Mouse (Mus musculus): ENCODE results near the gene Spsb1. TPM values are rescaled to one million over a fixed set of nuclear protein-coding genes. Genes with fewer than 3 reads are reported as not detected.

Gene Spsb1
- polyA plus RNA-seq, 1 experiment from 2014 or later = 7.7 TPM

DNA sequence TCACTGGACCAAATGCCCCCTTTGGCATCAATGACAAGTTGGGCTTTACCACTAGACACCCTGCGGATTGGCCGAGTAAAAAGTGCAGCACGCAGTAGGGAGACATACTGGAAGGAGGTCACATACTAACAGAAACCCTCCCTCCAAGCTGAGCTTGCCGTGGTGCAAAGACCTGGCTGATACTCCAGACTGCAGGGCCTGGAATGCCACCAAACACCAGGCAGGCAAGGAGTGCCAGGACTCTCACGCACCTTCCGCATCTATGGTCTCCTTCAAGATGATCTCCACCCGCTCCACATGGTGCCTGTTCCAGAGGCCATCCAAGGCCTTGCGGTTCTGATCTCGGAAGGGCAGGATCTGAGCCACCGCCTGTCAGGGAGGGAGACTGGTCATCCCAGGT lies 39.4 kb upstream of the Spsb1 start:
- Histone ChIP-seq H3K4me3 (replicated peaks) (no peak overlapping the region), H3K36me3 (no peaks in the 10 kb centered on the region; the same call in 1 of the 2 replicates), H3K4me1 (peaks cover 19% of the 10 kb centered on the region), H3K9ac (replicated peaks) (no peak overlapping the region), H3K27me3 (replicated peaks) (no peaks in the 10 kb centered on the region), H3K4me2 (no peak overlapping the region), H3K27ac (replicated peaks) (no peak overlapping the region), H3K9me3 (replicated peaks) (no peaks in the 10 kb centered on the region)
- ATAC-seq (ENCODE audit: low FRiP score) = no peak
- WGBS = 91% methylated on average over 10 of the region's 10 CpGs

DNA sequence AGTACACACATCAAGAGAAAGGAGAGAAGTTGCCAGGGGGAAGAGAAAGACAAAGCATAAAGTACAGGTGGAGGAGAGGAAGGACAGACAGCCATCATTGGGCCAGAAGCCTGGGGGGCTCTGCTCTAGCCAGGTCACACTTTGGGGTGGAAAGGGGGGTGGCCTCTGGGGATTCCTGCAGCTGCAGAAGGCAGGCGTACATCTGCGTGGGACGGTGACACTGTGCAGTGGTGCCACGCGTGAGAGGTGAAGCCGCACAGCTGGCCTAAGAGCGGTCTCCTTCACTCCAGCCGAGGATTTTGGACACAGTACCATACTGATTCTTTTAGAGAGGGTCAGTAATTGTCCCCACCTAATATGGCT lies 37.8 kb upstream of the Spsb1 start:
- Histone ChIP-seq H3K9me3 (replicated peaks) (no peaks in the 10 kb centered on the region), H3K4me3 (replicated peaks) (no peak overlapping the region), H3K27ac (replicated peaks) (no peak overlapping the region), H3K36me3 (no peaks in the 10 kb centered on the region; the same call in 1 of the 2 replicates), H3K9ac (replicated peaks) (no peak overlapping the region), H3K27me3 (replicated peaks) (no peaks in the 10 kb centered on the region), H3K4me1 (peaks cover 31% of the 10 kb centered on the region), H3K4me2 (no peak overlapping the region)
- WGBS = 92% methylated on average over 8 of the region's 8 CpGs
- ATAC-seq (ENCODE audit: low FRiP score) = no peak

DNA sequence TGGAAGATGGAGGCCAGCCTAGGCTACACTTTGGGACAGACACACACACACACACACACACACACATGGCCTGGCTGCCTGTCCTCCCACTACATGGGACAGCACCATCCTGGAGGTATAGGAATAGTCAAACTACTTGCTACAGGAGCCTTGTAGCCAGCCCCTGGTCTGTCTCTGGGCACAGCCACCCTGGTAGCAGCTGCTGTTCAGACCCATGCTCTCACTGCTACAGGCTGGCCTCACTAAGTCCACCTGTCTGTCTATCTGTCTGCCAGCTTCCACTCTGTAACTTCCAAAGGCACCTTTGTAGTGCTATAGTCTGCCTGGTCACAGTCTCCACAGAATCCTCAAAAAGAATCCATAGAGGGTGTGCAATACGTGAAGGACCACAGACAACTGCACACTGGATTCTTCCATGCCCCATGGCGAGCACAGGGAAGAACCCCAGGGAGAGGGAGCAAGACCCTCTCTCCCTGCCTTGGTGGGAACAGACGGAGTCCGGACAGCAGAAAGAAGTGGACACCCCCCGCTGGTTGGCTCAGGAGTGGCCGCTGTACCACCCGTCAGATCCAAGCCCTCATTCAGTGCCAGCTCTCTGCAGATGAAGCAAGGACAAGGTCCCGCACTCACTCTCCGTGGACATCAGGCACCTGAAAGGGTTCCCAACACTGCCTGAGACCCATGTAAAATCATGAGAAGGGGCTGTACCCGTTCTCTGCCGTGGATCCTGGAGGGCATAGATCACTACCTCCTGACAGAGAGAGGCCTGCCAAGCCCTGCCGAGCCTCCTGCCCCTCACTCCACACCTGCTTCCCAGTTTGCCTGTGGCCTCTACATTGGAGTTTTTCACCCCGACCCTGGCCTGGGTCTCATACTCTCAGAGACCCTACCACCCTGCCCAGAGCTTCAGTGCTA lies 37.2 kb upstream of the Spsb1 start:
- no peak for ATAC-seq (ENCODE audit: low FRiP score)
- Histone ChIP-seq H3K27ac (replicated peaks) (no peak overlapping the region), H3K27me3 (replicated peaks) (no peaks in the 10 kb centered on the region), H3K36me3 (no peaks in the 10 kb centered on the region; the same call in 1 of the 2 replicates), H3K9me3 (replicated peaks) (no peaks in the 10 kb centered on the region), H3K4me2 (no peak overlapping the region), H3K4me3 (replicated peaks) (no peak overlapping the region), H3K9ac (replicated peaks) (no peak overlapping the region), H3K4me1 (peaks cover 31% of the 10 kb centered on the region)
- WGBS = 70% methylated on average over 13 of the region's 13 CpGs

DNA sequence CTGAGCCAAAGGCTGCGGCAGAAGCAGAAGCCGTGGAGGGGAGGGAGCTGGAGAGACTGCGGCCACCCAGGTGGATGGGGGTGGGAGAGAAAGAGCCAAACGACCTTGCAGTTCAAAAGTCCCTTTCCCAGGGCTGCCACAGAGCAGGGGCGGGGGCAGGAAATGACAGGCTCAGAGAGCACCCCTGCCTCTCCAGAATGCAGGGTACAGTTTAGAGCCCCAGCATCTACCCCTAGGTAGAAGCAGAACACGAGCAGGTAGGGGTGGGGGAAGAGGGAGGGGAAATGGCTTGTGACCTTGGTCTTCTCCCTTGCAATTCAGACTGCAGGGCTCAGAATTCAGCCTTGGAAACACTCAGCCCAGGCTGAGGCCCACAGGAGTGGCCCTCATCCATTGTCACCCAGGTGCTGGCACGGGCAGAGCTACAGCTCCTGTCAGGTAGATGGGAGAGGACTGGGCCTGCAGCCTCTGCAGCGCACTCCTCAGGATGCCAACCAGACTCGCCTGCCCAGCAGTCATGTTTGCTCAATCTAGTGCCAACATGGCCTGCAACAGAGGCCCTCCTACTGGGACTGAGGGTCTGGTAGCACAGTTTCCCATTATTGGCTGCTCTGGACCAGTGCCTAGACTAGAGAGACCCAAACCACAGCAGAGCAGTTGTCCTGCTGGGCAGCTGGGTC lies 36.3 kb upstream of the Spsb1 start:
- Histone ChIP-seq H3K9me3 (replicated peaks) (no peaks in the 10 kb centered on the region), H3K27me3 (replicated peaks) (no peaks in the 10 kb centered on the region), H3K27ac (replicated peaks) (peak overlapping the region; percentile 39), H3K36me3 (no peaks in the 10 kb centered on the region; the same call in 1 of the 2 replicates), H3K4me3 (replicated peaks) (no peak overlapping the region), H3K9ac (replicated peaks) (0 out of 2 replicates have a peak overlapping the region, but pooled peaks have one; percentile 8), H3K4me1 (peaks cover 31% of the 10 kb centered on the region), H3K4me2 (no peak overlapping the region)
- WGBS = 31% methylated on average over 9 of the region's 9 CpGs
- no peak for ATAC-seq (ENCODE audit: low FRiP score)

DNA sequence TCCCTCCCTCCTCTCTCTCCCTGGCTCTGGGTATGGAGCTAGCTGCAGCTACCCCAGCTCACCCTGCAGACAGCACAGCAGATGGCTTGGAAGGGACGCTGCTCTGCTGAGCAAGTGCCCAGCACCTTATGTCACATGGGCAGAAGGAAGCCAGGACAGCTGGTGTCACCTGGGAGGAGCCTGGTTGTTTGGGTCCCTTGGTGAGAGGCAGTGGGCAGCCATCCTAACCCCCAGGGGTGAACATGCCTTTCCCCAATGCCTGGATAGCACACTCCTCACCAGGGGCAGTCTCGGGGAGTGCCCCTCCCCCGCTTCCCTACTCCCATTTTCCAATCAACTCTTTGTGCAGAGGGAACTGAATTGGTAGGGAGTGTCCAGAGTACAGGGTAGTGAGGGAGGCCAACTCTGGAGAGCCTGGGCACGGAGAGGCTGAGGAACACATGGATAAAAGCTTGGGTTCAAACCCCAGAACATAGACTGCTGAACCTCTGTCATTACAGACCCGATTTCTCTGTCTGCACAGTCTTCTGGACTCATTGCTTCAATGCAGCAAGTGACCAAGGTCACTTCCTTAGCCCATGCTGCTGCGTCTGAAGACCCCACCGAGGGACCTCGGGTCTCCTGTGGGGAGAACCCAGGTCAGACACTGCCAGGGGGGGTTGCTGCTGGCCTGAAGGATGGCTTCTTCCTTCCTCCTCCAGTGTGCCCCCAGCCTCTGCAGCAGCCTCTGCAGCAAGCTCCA lies 35.5 kb upstream of the Spsb1 start:
- no peaks in the 10 kb centered on the region for H3K9me3 ChIP-seq (replicated peaks)
- H3K9ac ChIP-seq (replicated peaks) = 0 out of 2 replicates have a peak overlapping the region, but pooled peaks have one; percentile 8
- peaks cover 31% of the 10 kb centered on the region for H3K4me1 ChIP-seq
- H3K27ac ChIP-seq (replicated peaks) = peak overlapping the region; percentile 39
- 10% methylated on average over 8 of the region's 8 CpGs for WGBS
- no peak overlapping the region for H3K4me3 ChIP-seq (replicated peaks)
- ATAC-seq (ENCODE audit: low FRiP score) = peak; percentile 39; the same call in 1 of the 2 replicates
- H3K4me2 ChIP-seq = no peak overlapping the region
- H3K36me3 ChIP-seq = no peaks in the 10 kb centered on the region; the same call in 1 of the 2 replicates
- no peaks in the 10 kb centered on the region for H3K27me3 ChIP-seq (replicated peaks)

DNA sequence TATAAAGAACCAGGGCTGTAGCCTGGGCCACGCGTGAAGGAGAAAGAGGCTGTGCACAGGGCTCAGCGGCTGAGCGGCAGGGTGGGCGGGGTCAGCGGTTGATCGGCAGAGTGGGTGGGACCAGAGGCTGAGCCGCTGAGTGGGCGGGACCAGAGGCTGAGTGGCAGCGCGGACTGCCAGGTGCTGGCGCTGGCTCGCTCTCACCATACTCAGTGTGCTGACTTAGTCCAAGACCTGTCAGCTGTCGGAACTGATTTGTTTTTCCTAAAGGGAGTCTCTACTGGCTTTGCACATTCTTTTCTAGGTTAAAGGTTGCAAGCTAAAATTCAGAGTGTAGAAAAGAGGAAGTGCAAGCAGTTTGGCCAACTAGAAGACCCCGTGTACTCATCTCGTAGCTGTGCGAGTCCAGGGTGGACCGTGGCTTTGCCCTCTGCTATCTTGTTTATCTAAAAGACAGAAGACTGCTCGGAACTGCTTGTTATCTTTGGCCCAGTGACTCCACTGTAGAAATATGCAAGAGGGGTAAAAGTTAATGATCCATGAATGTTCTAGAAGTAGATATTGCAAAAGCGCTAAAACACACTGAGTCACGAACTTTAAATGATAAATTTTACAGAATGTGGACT lies 34.2 kb upstream of the Spsb1 start:
- Histone ChIP-seq H3K36me3 (no peaks in the 10 kb centered on the region; the same call in 1 of the 2 replicates), H3K9ac (replicated peaks) (peak overlapping the region; percentile 30; the same call in 1 of the 2 replicates), H3K4me1 (peaks cover 31% of the 10 kb centered on the region), H3K27me3 (replicated peaks) (no peaks in the 10 kb centered on the region), H3K4me3 (replicated peaks) (peak overlapping the region; percentile 29), H3K27ac (replicated peaks) (peak overlapping the region; percentile 70), H3K4me2 (peak overlapping the region; percentile 58), H3K9me3 (replicated peaks) (no peaks in the 10 kb centered on the region)
- WGBS = 8% methylated on average over 21 of the region's 21 CpGs
- ATAC-seq (ENCODE audit: low FRiP score) = peak; percentile 92

DNA sequence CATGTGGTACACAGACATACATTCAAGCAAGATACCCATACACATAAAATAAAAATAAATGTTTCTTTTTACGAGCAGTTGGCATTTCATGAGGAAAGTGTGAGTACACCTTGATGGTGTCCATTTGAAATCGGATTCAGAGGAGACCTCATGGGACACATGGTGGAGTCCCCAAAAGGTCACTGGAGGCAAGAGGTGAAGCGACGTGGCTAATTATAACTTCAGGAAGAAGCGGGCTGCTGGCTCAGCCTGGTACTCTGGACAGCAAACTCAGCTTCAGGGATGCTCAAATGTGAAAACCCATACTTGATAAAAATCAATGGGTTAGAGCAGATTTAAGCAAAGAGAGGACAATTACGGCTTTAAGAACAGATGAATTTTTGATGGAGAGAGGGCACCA lies 33.5 kb upstream of the Spsb1 start:
- Histone ChIP-seq H3K27me3 (replicated peaks) (no peaks in the 10 kb centered on the region), H3K4me1 (peaks cover 31% of the 10 kb centered on the region), H3K36me3 (no peaks in the 10 kb centered on the region), H3K9me3 (replicated peaks) (no peaks in the 10 kb centered on the region), H3K9ac (replicated peaks) (peak overlapping the region; percentile 30; the same call in 1 of the 2 replicates), H3K4me3 (replicated peaks) (peak overlapping the region; percentile 29; the same call in 1 of the 2 replicates), H3K4me2 (peak overlapping the region; percentile 58), H3K27ac (replicated peaks) (peak overlapping the region; percentile 70)
- WGBS = 70% methylated on average over 6 of the region's 6 CpGs
- ATAC-seq (ENCODE audit: low FRiP score) = no peak

DNA sequence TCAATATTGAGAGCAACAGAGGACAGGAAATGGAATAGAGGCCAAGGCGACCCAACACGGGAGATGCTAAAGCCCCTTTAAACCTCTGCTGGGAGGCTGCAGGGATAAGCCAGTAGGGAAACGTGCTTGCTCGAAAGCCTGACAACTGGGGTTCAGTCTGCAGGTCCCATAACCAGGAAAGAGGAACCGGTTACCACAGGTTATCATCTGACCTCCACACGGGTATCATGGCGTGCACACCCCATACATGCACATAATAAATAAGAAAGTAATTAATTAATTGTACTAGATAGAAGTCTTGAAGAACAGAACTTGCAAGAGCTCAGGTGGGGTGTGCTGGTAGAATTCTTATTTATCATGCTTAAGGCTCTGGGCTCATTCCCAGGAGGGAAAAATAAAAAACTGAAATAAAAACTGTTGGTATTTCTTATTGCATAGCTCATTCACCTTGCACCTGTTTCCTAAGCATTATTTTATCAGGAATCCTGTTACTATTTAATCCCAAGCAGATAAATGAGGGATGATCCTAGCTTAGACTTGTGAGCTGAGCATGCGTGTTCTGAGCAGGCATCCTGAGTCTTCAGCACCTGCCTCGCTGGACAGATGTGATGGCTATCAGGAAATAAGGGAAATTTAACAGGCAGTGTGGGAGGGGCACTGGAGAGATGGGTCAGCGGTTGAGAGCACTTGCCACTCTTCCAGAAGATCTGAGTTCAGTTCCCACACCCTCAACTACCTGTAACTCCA lies 32.0 kb upstream of the Spsb1 start:
- 84% methylated on average over 10 of the region's 10 CpGs for WGBS
- Histone ChIP-seq H3K4me3 (replicated peaks) (no peak overlapping the region), H3K9ac (replicated peaks) (no peak overlapping the region), H3K27me3 (replicated peaks) (no peaks in the 10 kb centered on the region), H3K9me3 (replicated peaks) (no peaks in the 10 kb centered on the region), H3K4me1 (peaks cover 31% of the 10 kb centered on the region), H3K36me3 (no peaks in the 10 kb centered on the region), H3K27ac (replicated peaks) (no peak overlapping the region), H3K4me2 (no peak overlapping the region)
- ATAC-seq (ENCODE audit: low FRiP score) = no peak

DNA sequence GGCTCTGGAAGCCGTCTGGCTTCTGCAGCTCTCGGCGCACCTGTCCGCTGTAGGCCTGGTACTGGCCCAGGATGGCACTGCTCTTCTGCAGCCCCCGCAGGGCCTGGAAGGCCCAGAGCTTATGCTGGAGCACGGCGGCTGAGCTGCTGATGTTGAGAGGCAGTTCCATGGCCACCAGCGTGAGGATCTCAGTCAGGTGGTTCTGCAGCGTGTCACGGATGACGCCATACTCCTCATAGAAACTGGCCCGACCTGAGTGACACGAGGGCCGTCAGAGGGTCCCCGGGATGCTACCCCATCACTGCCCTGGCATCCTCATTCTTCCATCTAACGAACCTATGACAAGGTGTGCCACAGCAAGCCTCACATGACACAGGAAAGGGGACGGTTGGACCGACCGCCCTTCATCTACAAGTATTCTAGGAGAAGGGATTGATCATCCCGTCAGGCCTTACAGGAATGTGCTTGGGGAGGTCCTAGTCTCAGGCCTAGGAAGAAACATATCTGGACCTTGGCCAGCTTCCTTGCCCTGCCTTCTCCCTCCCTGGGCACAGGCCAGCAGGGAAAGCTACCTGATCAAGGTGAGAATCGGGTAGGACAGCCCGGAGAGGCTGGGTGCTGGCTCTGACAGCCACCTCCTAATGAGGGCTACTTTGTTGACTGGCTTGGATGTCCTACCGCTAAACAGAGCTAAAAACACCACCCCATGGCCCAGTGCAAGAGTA lies 29.2 kb upstream of the Spsb1 start:
- Histone ChIP-seq H3K9ac (replicated peaks) (no peak overlapping the region), H3K27ac (replicated peaks) (no peak overlapping the region), H3K4me3 (replicated peaks) (no peak overlapping the region), H3K36me3 (no peaks in the 10 kb centered on the region; the same call in 1 of the 2 replicates), H3K27me3 (replicated peaks) (no peaks in the 10 kb centered on the region), H3K9me3 (replicated peaks) (no peaks in the 10 kb centered on the region), H3K4me2 (no peak overlapping the region), H3K4me1 (peaks cover 20% of the 10 kb centered on the region)
- WGBS = 95% methylated on average over 23 of the region's 23 CpGs
- ATAC-seq (ENCODE audit: low FRiP score) = no peak

DNA sequence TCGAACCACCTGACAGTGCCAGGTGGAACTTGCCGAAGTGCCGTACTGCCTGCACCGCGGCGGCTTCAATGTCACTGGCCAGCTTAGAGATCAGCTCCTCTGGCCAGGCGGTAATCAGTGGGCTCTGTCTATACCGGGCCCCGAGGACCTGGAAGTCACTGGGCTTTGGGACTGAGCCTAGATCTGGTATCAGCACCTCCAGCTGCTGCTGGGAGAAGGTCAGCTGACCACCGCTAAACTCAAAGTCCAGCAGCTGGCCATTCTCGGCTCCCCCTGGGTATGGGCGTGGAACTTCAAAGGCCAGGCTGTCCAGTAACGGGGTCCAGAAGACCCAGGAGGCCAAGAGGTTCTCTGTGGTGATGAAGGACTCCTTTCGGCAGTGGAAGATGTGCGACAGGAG lies 27.3 kb upstream of the Spsb1 start:
- no peak overlapping the region for H3K4me3 ChIP-seq (replicated peaks)
- H3K9me3 ChIP-seq (replicated peaks) = no peaks in the 10 kb centered on the region
- no peak overlapping the region for H3K4me2 ChIP-seq
- H3K9ac ChIP-seq (replicated peaks) = no peak overlapping the region
- H3K36me3 ChIP-seq = no peaks in the 10 kb centered on the region; the same call in 1 of the 2 replicates
- 85% methylated on average over 15 of the region's 15 CpGs for WGBS
- H3K27ac ChIP-seq (replicated peaks) = no peak overlapping the region
- H3K27me3 ChIP-seq (replicated peaks) = no peaks in the 10 kb centered on the region
- no peak for ATAC-seq (ENCODE audit: low FRiP score)
- peaks cover 27% of the 10 kb centered on the region for H3K4me1 ChIP-seq

All from neural tube, embryonic 15.5 days (tissue).